Mouse (Mus musculus) cortical plate, adult 2 months (tissue): ENCODE data around the gene Sqor.

Experiments
- CTCF ChIP-seq: fragments of 200-500 bp; IDR thresholded peaks from 2 replicates; pipeline ENCODE4 v1.5.1; 2011; ENCODE audit warnings: mild to moderate bottlenecking, control low read depth, low read length; ENCODE audit not compliant: insufficient read depth; ENCODE audit errors: extremely low read depth
- POLR2A ChIP-seq: fragments of 200-500 bp; IDR thresholded peaks from 2 replicates; pipeline ENCODE4 v1.6.1; 2011; ENCODE audit warnings: mild to moderate bottlenecking, low read length, control low read depth; ENCODE audit not compliant: insufficient read depth; ENCODE audit errors: extremely low read depth

- TF ChIP-seq POLR2A (no peak), CTCF (no peak)
Observed at GRCm38 (mm10) chr2:122759791-122760190, 5.2 kb upstream of the Sqor start.
